In genomic region chr8:69832298-69832853, GRCm38 (mm10) we compare ENCODE assay signal across 8 mouse cellular contexts. TPM values are rescaled to one million over a fixed set of nuclear protein-coding genes. Genes with fewer than 3 reads are reported as not detected.
DNase-seq lines count a peak whose midpoint lies in the region; ATAC-seq and TF ChIP-seq lines count a peak whose summit lies in the region.

Gene Pbx4, plus strand, starts transcription at chr8:69832491.

- ATAC-seq in hindbrain, embryonic 11.5 days (ENCODE audit: low FRiP score): peak; percentile 99
- peak; percentile 94 for ATAC-seq in lung, postnatal 0 days

- TF ChIP-seq EP300 in lung, postnatal 0 days (IDR thresholded peaks at IDR 0.05): no peak

- no peaks in the 10 kb centered on the region for H3K27me3 ChIP-seq in hindbrain, embryonic 11.5 days (ENCODE audit: control insufficient read depth, insufficient read depth, low read length)
- H3K27me3 ChIP-seq in lung, postnatal 0 days (replicated peaks; ENCODE audit: insufficient read depth, low read length): no peaks in the 10 kb centered on the region

- peak within 1 kb of the TSS; percentile 77 for H3K9ac ChIP-seq in hindbrain, embryonic 11.5 days (ENCODE audit: low read depth, low read length)
- H3K9ac ChIP-seq in lung, postnatal 0 days (replicated peaks; ENCODE audit: low read depth): no peak within 1 kb of the TSS

- WGBS in hindbrain, embryonic 11.5 days: under 1% methylated on average over 38 of the region's 38 CpGs
- WGBS in lung, postnatal 0 days: under 1% methylated on average over 37 of the region's 38 CpGs

- H3K9me3 ChIP-seq in hindbrain, embryonic 11.5 days (ENCODE audit: control insufficient read depth, low read length): no peaks in the 10 kb centered on the region
- H3K9me3 ChIP-seq in lung, postnatal 0 days (ENCODE audit: low read length): no peaks in the 10 kb centered on the region

- H3K4me1 ChIP-seq in hindbrain, embryonic 11.5 days (replicated peaks; ENCODE audit: control insufficient read depth, insufficient read depth, low read length): peaks cover 3% of the 10 kb centered on the region; the same call in 1 of the 2 replicates
- no peaks in the 10 kb centered on the region; the same call in 1 of the 2 replicates for H3K4me1 ChIP-seq in lung, postnatal 0 days (ENCODE audit: insufficient read depth, low read depth, low read length)

- peak; percentile 57 for TF ChIP-seq CTCF in lung, postnatal 0 days (IDR thresholded peaks at IDR 0.05)

- DNase-seq in NIH3T3 (ENCODE audit: low read depth): peak; percentile 93
- DNase-seq in cerebellum, adult 9-11 months: peak; percentile 88
- peak; percentile 97 for DNase-seq in frontal cortex, adult 2 months (ENCODE audit: extremely low spot score in 1 of 2, low spot score in 1 of 2)
- DNase-seq in hindbrain, embryonic 11.5 days (ENCODE audit: low spot score): peak; percentile 97
- peak; percentile 87 to 89 for DNase-seq in layer of hippocampus, postnatal 10 days (ENCODE audit: low spot score in 2 of 2)
- DNase-seq in lung, postnatal 0 days (ENCODE audit: low spot score): peak; percentile 91
- DNase-seq in ovary, postnatal 10 days (ENCODE audit: low spot score): peak; percentile 52
- peak; percentile 98 for DNase-seq in thymus, postnatal 0 days (ENCODE audit: low spot score)

- H3K4me3 ChIP-seq in hindbrain, embryonic 11.5 days (ENCODE audit: low read depth, low read length): peak within 1 kb of the TSS; percentile 66
- peak within 1 kb of the TSS; percentile 24 for H3K4me3 ChIP-seq in lung, postnatal 0 days (ENCODE audit: low read depth, low read length)

- peak within 1 kb of the TSS; percentile 72 for H3K4me2 ChIP-seq in hindbrain, embryonic 11.5 days (replicated peaks; ENCODE audit: low read depth, low read length)
- H3K4me2 ChIP-seq in lung, postnatal 0 days (replicated peaks; ENCODE audit: low read depth, low read length): peak within 1 kb of the TSS; percentile 66

- H3K36me3 ChIP-seq in hindbrain, embryonic 11.5 days (ENCODE audit: control insufficient read depth, insufficient read depth, low read length): 0 out of 2 replicates have a peak, but pooled peaks cover 2% of the 10 kb centered on the region
- H3K36me3 ChIP-seq in lung, postnatal 0 days (ENCODE audit: insufficient read depth, low read length): no peaks in the 10 kb centered on the region

- H3K27ac ChIP-seq in hindbrain, embryonic 11.5 days (ENCODE audit: low read depth, low read length): peak within 1 kb of the TSS; percentile 82
- H3K27ac ChIP-seq in lung, postnatal 0 days (ENCODE audit: low read length): no peak within 1 kb of the TSS

RNA-seq across cellular contexts. Expression of gene Pbx4, which starts in this region (rescaled TPM):
- 40.0 and 45.6 TPM in 2 replicates for polyA plus RNA-seq in frontal cortex, adult 2 months (2012; rRNA removed)
- polyA plus RNA-seq in hindbrain, embryonic 11.5 days (2014; fragmentation: Nextera tagmentation; extraction: Ambion mirVana): 41.5 and 42.5 TPM in 2 replicates
- total RNA-seq in layer of hippocampus, postnatal 10 days (2021): 10 to 100 TPM; 18.8 to 25.4 TPM
- 15.9 and 17.0 TPM in 2 replicates for polyA plus RNA-seq in lung, postnatal 0 days (2015; fragmentation: Nextera tagmentation; extraction: Ambion mirVana)
- polyA plus RNA-seq in thymus, postnatal 0 days (2015; fragmentation: Nextera tagmentation; extraction: Ambion mirVana): 15.1 and 18.3 TPM in 2 replicates
